Mouse (Mus musculus): ENCODE data around the gene Obp1b.
"Not testable (repeated sequence)": the region's sequence is repeated elsewhere in the genome, so short reads cannot be mapped to it uniquely, and the experiment has no call there.

Gene Obp1b

GRCm38 (mm10) chrX:78186477-78186876 is at the start of gene Obp1b:
Gene Obp1b (plus strand): TSS chrX:78186777.
- DNase-seq (ENCODE audit: low read depth) = not testable (repeated sequence)

GRCm38 (mm10) chrX:78202220-78202619 is 15.6 kb downstream of the Obp1b start:
- DNase-seq (ENCODE audit: low read depth) = not testable (repeated sequence)

- DNase-seq (ENCODE audit: low read depth) = no peak
Measured at GRCm38 (mm10) chrX:78202829-78203228, 16.3 kb downstream of the Obp1b start.
